Comparison of ENCODE assay signal across 19 mouse cellular contexts in genomic region chr11:10372340-10372739, GRCm38 (mm10).
DNase-seq lines count a peak whose midpoint lies in the region; ATAC-seq lines count a peak whose summit lies in the region.
"Had no signal": no experiment of that assay in that cellular context is flagged by ENCODE, and none has a peak within 500 bp of the region (broad histone marks: within the 10 kb centered on the region; RNA-seq: fewer than 3 reads in every experiment).

No protein-coding gene starts in this region.

- H3K4me2 ChIP-seq in forebrain, embryonic 12.5 days, result no peak overlapping the region
- no peak overlapping the region for H3K4me2 ChIP-seq in forebrain, embryonic 16.5 days (ENCODE audit: low read length)
- H3K4me2 ChIP-seq in forebrain, embryonic 14.5 days (ENCODE audit: low read length), result no peak overlapping the region
- H3K4me2 ChIP-seq: embryonic facial prominence, embryonic 13.5 days; embryonic facial prominence, embryonic 15.5 days had no signal

- peak; percentile 2 for DNase-seq in retina, postnatal 1 day
- DNase-seq in retina, embryonic 14.5 days (ENCODE audit: low spot score), result no peak
- peak; percentile 16 for DNase-seq in forebrain, embryonic 14.5 days (ENCODE audit: low spot score)
- no peak for DNase-seq in gastrocnemius, postnatal 10 days
- no peak for DNase-seq in cerebellum, postnatal 36 days
- DNase-seq: adrenal gland, adult 2 months; adrenal gland, postnatal 10 days; adrenal gland, postnatal 25 days; cerebellum, adult 11-12 months; cerebellum, adult 2 months; cerebellum, adult 9-10 months; cerebellum, postnatal 10 days; cerebellum, postnatal 25 days; embryo, embryonic 11 days had no signal

- H3K4me3 ChIP-seq in forebrain, embryonic 12.5 days (replicated peaks), result no peak overlapping the region
- H3K4me3 ChIP-seq in forebrain, embryonic 16.5 days (replicated peaks; ENCODE audit: low read length), result no peak overlapping the region
- no peak overlapping the region for H3K4me3 ChIP-seq in forebrain, embryonic 14.5 days (ENCODE audit: low read depth, low read length)
- H3K4me3 ChIP-seq: embryonic facial prominence, embryonic 13.5 days; embryonic facial prominence, embryonic 15.5 days; erythroblast, embryonic 14.5 days had no signal

- H3K27ac ChIP-seq in forebrain, embryonic 12.5 days, result no peak overlapping the region
- no peak overlapping the region for H3K27ac ChIP-seq in forebrain, embryonic 16.5 days (ENCODE audit: low read length)
- no peak overlapping the region for H3K27ac ChIP-seq in forebrain, embryonic 14.5 days (ENCODE audit: low read depth, low read length)
- H3K27ac ChIP-seq: embryonic facial prominence, embryonic 13.5 days; embryonic facial prominence, embryonic 15.5 days had no signal

- H3K9ac ChIP-seq in forebrain, embryonic 12.5 days, result no peak overlapping the region
- H3K9ac ChIP-seq in forebrain, embryonic 16.5 days (replicated peaks; ENCODE audit: low read depth, low read length), result no peak overlapping the region
- H3K9ac ChIP-seq in forebrain, embryonic 14.5 days (ENCODE audit: low read length), result no peak overlapping the region
- H3K9ac ChIP-seq: embryonic facial prominence, embryonic 13.5 days; embryonic facial prominence, embryonic 15.5 days had no signal

- 0 out of 2 replicates have a peak, but pooled peaks have one; percentile 11 for ATAC-seq in forebrain, embryonic 12.5 days (ENCODE audit: low FRiP score)
- no peak for ATAC-seq in forebrain, embryonic 16.5 days
- 0 out of 2 replicates have a peak, but pooled peaks have one; percentile 40 for ATAC-seq in forebrain, embryonic 14.5 days

- H3K36me3 ChIP-seq in forebrain, embryonic 12.5 days (replicated peaks), result no peaks in the 10 kb centered on the region
- H3K36me3 ChIP-seq in forebrain, embryonic 16.5 days (ENCODE audit: control insufficient read depth, insufficient read depth), result no peaks in the 10 kb centered on the region
- H3K36me3 ChIP-seq in forebrain, embryonic 14.5 days (ENCODE audit: control insufficient read depth, insufficient read depth, low read length), result no peaks in the 10 kb centered on the region
- H3K36me3 ChIP-seq: embryonic facial prominence, embryonic 13.5 days; embryonic facial prominence, embryonic 15.5 days had no signal

- no peaks in the 10 kb centered on the region for H3K27me3 ChIP-seq in forebrain, embryonic 12.5 days
- H3K27me3 ChIP-seq in forebrain, embryonic 16.5 days (replicated peaks; ENCODE audit: control insufficient read depth, insufficient read depth, low read length), result no peaks in the 10 kb centered on the region
- no peaks in the 10 kb centered on the region for H3K27me3 ChIP-seq in forebrain, embryonic 14.5 days (replicated peaks; ENCODE audit: control insufficient read depth, insufficient read depth, low read length)
- H3K27me3 ChIP-seq: embryonic facial prominence, embryonic 13.5 days; embryonic facial prominence, embryonic 15.5 days had no signal

- H3K9me3 ChIP-seq in forebrain, embryonic 12.5 days, result no peaks in the 10 kb centered on the region
- H3K9me3 ChIP-seq in forebrain, embryonic 16.5 days (ENCODE audit: control insufficient read depth, low read length), result no peaks in the 10 kb centered on the region
- H3K9me3 ChIP-seq in forebrain, embryonic 14.5 days (replicated peaks; ENCODE audit: control insufficient read depth, low read length), result no peaks in the 10 kb centered on the region
- H3K9me3 ChIP-seq: embryonic facial prominence, embryonic 13.5 days; embryonic facial prominence, embryonic 15.5 days had no signal

- no peaks in the 10 kb centered on the region for H3K4me1 ChIP-seq in forebrain, embryonic 12.5 days
- H3K4me1 ChIP-seq in forebrain, embryonic 16.5 days (replicated peaks; ENCODE audit: control insufficient read depth, insufficient read depth, low read length), result no peaks in the 10 kb centered on the region
- H3K4me1 ChIP-seq in forebrain, embryonic 14.5 days (ENCODE audit: control insufficient read depth, insufficient read depth, low read length), result no peaks in the 10 kb centered on the region
- H3K4me1 ChIP-seq: embryonic facial prominence, embryonic 13.5 days; embryonic facial prominence, embryonic 15.5 days had no signal

Comparison
In these comparisons a context has a peak if more than half of its experiments do, and no peak if none do; other contexts are left out.
1. DNase-seq: peak in retina, postnatal 1 day (single experiment) and forebrain, embryonic 14.5 days (single experiment); none in retina, embryonic 14.5 days (single experiment), gastrocnemius, postnatal 10 days (single experiment) and cerebellum, postnatal 36 days (0 of 2).